Mouse (Mus musculus) cerebellum, adult 11-12 months (tissue): ENCODE measurements at regions not wholly inside any gene's neighbourhood (a gene's known extent, or its start where the extent isn't known, plus 50 kb on each side); places are given as distances from the start of the nearest gene placed in this dataset.
A peak's percentile ranks its signal among the peaks of the same experiment; 100 is the strongest.

Source experiments
- DNase-seq: peaks from one replicate; pipeline ENCODE4 v3.0.0; 2022

GRCm38 (mm10) chr1:63918200-63918599 lies 149.1 kb upstream of the 4933402D24Rik start:
- no peak for DNase-seq

DNA sequence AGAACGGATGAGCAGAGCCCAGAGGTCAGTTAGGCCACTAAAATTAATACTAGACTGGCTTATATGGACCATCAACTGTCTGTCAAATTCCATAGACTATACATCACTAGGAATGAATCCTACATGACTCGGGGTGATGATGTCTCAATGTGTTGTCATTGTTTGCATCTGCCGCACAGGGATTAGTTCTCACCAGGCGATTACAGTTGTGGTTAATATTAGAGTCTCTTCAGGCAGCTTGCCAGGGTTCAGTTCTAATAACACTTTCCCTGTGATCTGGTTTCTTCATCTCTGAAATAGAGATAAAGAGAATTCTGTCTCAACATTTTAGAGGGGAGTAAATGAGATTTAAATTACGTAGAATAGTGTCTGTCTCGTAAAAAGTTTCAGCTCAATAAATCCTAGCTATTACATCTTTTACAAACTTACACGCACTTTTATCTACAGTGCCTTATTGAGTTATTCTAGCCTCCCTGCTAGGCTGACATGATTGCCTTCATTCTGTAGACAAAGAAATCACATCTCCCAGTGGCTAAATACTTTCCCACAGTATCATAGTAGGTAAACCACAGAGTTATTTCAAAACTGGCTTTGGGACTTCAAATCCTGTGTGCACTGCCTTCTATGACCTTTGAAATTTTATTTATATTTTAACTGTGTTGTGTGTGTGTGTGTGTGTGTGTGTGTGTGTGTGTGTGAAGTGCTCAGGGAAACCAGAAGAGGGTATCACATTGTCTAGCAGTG lies 148.0 kb upstream of the 4933402D24Rik start:
- no peak for DNase-seq

- no peak for DNase-seq
Observed at GRCm38 (mm10) chr1:63910765-63911164, 141.7 kb upstream of the 4933402D24Rik start.

DNA sequence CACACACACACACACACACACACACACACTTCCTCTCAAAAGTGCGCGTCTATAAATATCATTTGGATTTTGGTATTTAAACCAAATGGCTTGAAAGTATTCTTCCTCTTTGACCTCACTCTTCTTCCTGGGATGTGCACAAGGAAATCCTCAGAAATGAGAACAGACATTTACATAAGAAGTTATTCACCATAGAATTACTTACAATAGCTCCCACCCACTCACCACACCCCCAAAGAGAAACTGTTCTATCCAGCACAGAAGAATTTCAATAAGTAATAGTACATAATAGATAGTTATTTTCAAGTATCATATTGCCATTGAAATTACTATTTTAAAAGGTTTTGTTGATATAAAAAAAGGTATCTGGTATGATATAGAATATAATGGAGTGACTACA lies 140.1 kb upstream of the 4933402D24Rik start:
- no peak for DNase-seq

GRCm38 (mm10) chr1:63903620-63904019 lies 134.6 kb upstream of the 4933402D24Rik start:
- DNase-seq, result no peak

GRCm38 (mm10) chr1:63903201-63903600 lies 134.1 kb upstream of the 4933402D24Rik start:
- DNase-seq, result no peak

GRCm38 (mm10) chr1:63902391-63902790 lies 133.3 kb upstream of the 4933402D24Rik start:
- DNase-seq, result no peak

- peak; percentile 55 for DNase-seq
Observed at GRCm38 (mm10) chr1:63899631-63900577, 130.8 kb upstream of the 4933402D24Rik start.

DNA sequence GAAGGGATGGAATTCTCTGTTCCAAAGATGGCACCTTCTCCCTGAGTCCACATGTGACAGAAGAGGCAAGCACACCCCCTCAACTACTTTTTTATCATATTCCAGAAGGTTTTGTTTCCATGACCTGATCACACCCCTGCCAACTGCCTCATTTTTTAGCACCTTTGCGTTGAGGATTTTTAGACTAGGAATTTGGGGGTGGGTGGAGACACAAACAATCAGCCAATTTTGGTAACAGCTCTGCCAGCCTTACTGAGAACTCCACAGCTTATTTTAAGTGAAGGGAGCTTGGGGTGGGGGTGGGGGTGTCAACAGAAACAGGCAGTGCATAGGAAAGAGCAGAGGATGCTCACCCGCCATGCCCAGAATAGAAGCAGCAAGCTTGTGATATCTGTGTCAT lies 129.7 kb upstream of the 4933402D24Rik start:
- DNase-seq, result no peak

- DNase-seq, result no peak
Observed at GRCm38 (mm10) chr1:63897556-63897955, 128.5 kb upstream of the 4933402D24Rik start.

GRCm38 (mm10) chr1:63879570-63879969 lies 110.5 kb upstream of the 4933402D24Rik start:
- DNase-seq, result no peak

GRCm38 (mm10) chr1:63876589-63877251 lies 107.7 kb upstream of the 4933402D24Rik start:
- no peak for DNase-seq

- no peak for DNase-seq
Observed at GRCm38 (mm10) chr1:63875297-63875962, 106.4 kb upstream of the 4933402D24Rik start.

DNA sequence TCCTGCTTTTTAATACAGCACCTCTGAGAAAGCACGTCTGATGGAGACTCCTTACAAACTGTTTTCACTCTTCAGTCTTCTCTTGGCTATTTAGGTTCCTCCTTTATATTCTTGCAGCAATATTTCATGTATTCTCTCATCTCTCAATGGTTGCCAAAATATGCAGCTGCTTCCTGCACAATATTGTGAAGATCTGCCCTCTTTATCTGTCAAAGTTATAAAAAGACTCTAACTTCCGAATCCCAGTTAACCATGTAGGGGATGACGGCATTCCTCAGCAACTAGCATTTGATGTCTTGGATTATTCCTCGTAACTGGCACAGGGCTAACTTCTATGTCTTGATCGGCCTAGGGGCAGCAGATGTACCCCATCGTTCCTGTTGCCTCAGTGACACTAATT lies 102.8 kb upstream of the 4933402D24Rik start:
- no peak for DNase-seq

DNA sequence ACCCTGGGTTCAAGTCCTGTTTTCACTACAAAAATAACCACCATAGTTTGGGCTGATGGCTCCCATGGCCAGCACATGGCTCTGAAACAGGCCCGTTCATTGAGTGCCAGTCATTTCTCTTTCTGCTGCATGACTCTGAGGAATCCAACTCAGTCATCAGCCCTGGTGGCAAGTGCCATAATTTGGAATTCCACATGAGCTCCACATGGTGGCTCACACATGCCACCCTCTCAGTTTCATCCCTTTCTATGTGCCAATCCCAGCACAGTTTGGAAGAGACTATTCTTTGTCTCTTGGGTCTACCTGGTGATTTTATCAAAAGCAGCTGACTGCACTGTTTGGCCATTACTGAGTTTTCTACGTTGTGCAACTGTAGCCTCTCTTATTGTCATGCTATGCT lies 100.3 kb upstream of the 4933402D24Rik start:
- peak; percentile 28 for DNase-seq

GRCm38 (mm10) chr1:63857933-63858649 lies 89.0 kb upstream of the 4933402D24Rik start:
- DNase-seq, result no peak

GRCm38 (mm10) chr1:63857468-63857867 lies 88.4 kb upstream of the 4933402D24Rik start:
- DNase-seq, result no peak

GRCm38 (mm10) chr1:63856366-63856765 lies 87.3 kb upstream of the 4933402D24Rik start:
- no peak for DNase-seq

GRCm38 (mm10) chr1:63854794-63855193 lies 85.7 kb upstream of the 4933402D24Rik start:
- no peak for DNase-seq

- DNase-seq, result no peak
Observed at GRCm38 (mm10) chr1:63851476-63852094, 82.5 kb upstream of the 4933402D24Rik start.

DNA sequence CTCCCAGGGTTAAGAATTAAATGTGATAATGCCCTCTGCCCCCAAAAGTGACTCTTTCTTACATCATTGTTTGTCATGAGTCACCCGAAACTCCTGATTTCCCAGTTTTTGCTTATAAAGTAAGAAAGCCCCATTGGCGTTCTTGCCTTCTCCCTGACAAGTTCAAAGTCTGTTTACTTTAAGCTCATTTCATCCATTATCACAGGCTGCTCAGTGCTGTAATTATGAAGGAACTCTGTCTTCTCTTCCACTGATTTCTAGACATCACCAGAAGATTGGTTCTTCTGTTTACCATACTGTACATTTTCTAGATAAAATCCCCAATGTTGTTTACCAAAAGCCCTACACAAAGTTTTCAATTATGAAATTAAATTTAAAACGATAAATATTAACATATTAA lies 81.2 kb upstream of the 4933402D24Rik start:
- no peak for DNase-seq
